Mouse (Mus musculus): ENCODE measurements around the gene St6galnac5. TPM values are rescaled to one million over a fixed set of nuclear protein-coding genes. Genes with fewer than 3 reads are reported as not detected.

The St6galnac5 gene
- polyA plus RNA-seq, 1 experiment from 2014 or later: 0.66 TPM

DNA sequence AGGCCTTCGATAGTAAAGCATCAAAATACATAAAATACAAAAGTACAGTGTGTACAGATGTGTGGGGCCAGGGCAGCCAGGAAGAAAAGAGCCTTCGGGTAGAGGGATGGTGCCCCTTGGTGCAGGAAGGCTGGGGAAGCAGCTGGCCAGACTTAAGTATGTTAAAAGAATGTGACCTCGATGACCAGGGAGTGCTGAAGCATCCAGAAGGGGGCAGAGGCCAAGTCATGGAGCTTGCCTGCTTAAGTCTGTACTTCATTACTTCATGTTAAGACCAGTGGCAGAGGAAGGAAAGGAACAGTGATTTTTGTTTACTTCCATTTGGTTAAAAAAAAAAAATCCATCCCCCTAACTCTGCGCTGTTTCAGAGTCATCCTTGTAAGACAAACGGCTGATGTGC lies 16.1 kb upstream of the St6galnac5 start:
- no peak overlapping the region for H3K4me3 ChIP-seq (replicated peaks; ENCODE audit: low read depth, low read length)
- no peaks in the 10 kb centered on the region for H3K27me3 ChIP-seq (ENCODE audit: insufficient read depth, low read length)
- no peaks in the 10 kb centered on the region for H3K4me1 ChIP-seq (replicated peaks; ENCODE audit: insufficient read depth, low read length)
- H3K27ac ChIP-seq: no peak overlapping the region
- no peaks in the 10 kb centered on the region for H3K36me3 ChIP-seq (ENCODE audit: insufficient read depth, low read length)
- H3K9ac ChIP-seq (ENCODE audit: low read depth, low read length): no peak overlapping the region
- no peaks in the 10 kb centered on the region for H3K9me3 ChIP-seq (replicated peaks; ENCODE audit: low read length)
- 43% methylated on average over 5 of the region's 5 CpGs for WGBS
- ATAC-seq (replicated peaks; ENCODE audit: low FRiP score, low read depth) (no peak), DNase-seq (ENCODE audit: low spot score) (peak; percentile 50)
- H3K4me2 ChIP-seq (ENCODE audit: low read length): no peak overlapping the region
- 0 out of 2 replicates have a peak, but pooled peaks have one; percentile 7 for TF ChIP-seq CTCF (IDR thresholded peaks at IDR 0.05; ENCODE audit: low read depth)

DNA sequence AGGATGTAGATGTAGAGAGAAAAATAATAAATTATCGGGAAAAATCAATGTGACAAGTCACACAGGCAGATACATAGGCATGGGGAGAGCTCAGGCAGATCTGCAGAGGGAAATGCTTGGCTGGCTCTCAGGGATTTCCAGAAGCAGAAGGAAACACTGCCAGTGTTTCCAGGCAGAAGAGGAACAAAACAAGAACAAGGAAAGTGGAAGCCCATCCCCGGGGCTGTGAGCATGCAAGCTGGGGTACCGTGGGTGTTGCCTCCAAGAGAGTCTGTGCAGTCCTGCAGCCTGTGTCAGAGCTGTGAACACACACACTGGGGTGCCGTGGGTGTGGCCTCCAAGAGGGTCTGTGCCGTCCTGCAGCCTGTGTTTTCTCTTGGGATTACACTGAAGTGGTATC lies 11.6 kb upstream of the St6galnac5 start:
- Histone ChIP-seq H3K27ac (no peak overlapping the region), H3K27me3 (ENCODE audit: insufficient read depth, low read length) (no peaks in the 10 kb centered on the region), H3K4me1 (replicated peaks; ENCODE audit: insufficient read depth, low read length) (no peaks in the 10 kb centered on the region), H3K36me3 (ENCODE audit: insufficient read depth, low read length) (no peaks in the 10 kb centered on the region), H3K4me3 (replicated peaks; ENCODE audit: low read depth, low read length) (no peak overlapping the region), H3K9ac (ENCODE audit: low read depth, low read length) (no peak overlapping the region), H3K9me3 (replicated peaks; ENCODE audit: low read length) (no peaks in the 10 kb centered on the region), H3K4me2 (ENCODE audit: low read length) (no peak overlapping the region)
- DNase-seq (ENCODE audit: low spot score) (no peak), ATAC-seq (replicated peaks; ENCODE audit: low FRiP score, low read depth) (no peak)
- WGBS: 67% methylated on average over 5 of the region's 5 CpGs
- TF ChIP-seq CTCF (IDR thresholded peaks at IDR 0.05; ENCODE audit: low read depth): no peak

DNA sequence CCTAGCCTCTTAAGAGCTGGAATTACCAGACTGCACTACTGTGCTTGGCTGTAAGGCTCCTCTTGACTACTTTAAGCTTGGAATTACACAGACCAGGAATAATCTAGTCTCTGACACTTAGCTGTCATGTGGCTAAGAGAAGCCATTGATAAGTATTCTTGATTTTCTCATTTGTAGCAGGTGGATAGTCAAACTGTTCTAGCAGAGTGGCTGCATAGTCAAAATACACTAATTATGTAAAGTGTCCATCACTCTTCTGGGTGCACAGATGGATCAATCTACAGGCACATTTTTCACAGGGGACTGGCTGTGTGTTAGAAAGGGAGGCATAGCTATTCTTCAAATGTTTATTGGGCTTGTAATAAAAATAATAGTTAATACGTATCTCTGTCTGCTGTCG lies 8.7 kb upstream of the St6galnac5 start:
- no peak for TF ChIP-seq CTCF (IDR thresholded peaks at IDR 0.05; ENCODE audit: low read depth)
- H3K9ac ChIP-seq (ENCODE audit: low read depth, low read length): no peak overlapping the region

DNA sequence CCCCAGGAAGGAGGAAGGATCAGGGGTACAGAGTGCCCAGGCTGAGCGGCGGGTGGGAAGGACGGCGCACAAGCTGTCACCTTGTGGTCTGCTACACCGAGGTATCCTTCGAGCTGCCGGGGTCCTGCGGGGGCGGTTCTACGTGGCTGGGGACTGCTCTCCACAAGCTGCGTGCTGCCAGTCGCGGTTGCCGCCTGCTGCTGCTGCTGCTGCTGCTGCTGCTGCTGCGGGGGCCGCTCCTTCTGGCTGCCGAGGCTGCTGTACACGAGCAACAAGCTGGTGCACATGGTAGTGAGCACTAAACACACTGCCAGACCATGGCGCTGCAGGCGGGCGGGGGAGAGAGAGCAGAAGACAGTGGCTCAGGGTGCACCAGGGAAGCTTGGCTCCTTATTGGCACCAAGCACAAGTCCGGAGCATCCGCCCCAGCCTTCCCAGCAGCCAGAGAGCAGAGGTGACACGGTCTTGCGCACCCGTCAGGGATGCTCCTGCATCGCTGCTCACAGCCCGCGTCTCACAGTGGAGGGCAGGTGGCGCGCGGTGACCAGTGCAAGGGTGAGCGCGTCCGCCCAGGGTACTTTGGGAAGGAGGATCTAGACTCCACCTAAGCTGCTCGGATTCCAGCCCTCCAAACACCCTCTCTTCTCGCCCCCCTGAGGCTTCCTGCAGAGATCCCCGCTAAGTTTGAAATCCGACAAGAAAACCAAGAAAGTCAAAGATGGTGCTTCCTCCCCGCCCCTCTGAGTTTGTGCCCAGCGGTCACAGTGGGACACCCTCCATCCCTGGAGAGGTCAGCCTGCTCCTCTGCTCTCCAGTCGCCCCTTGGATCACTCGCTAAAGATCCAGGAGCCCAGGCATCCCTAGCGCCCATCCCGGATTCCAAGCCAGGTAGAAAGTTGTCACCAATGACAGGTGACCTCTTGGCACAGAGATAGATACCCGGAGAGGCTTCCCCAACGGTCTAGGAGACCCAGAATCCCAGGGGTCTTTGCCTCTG lies 770 bp downstream of the St6galnac5 start:
- Histone ChIP-seq H3K27me3 (ENCODE audit: insufficient read depth, low read length) (no peaks in the 10 kb centered on the region), H3K36me3 (ENCODE audit: insufficient read depth, low read length) (no peaks in the 10 kb centered on the region), H3K9ac (ENCODE audit: low read depth, low read length) (peak overlapping the region; percentile 24; the same call in 1 of the 2 replicates), H3K4me3 (replicated peaks; ENCODE audit: low read depth, low read length) (peak overlapping the region; percentile 41), H3K9me3 (replicated peaks; ENCODE audit: low read length) (no peaks in the 10 kb centered on the region), H3K4me2 (ENCODE audit: low read length) (peak overlapping the region; percentile 70), H3K27ac (no peak overlapping the region), H3K4me1 (replicated peaks; ENCODE audit: insufficient read depth, low read length) (peaks cover 12% of the 10 kb centered on the region; the same call in 1 of the 2 replicates)
- WGBS: under 1% methylated on average over 47 of the region's 47 CpGs
- peak; percentile 53 for DNase-seq (ENCODE audit: low spot score)
- TF ChIP-seq CTCF (IDR thresholded peaks at IDR 0.05; ENCODE audit: low read depth): peak; percentile 33
- peak; percentile 66 for ATAC-seq (replicated peaks; ENCODE audit: low FRiP score, low read depth)

More for the DNA sequence above, 8.7 kb upstream of the St6galnac5 start:
- ATAC-seq (replicated peaks; ENCODE audit: low FRiP score, low read depth): no peak
- Histone ChIP-seq H3K4me1 (replicated peaks; ENCODE audit: insufficient read depth, low read length) (no peaks in the 10 kb centered on the region), H3K4me2 (ENCODE audit: low read length) (no peak overlapping the region), H3K36me3 (ENCODE audit: insufficient read depth, low read length) (no peaks in the 10 kb centered on the region), H3K9me3 (replicated peaks; ENCODE audit: low read length) (no peaks in the 10 kb centered on the region), H3K4me3 (replicated peaks; ENCODE audit: low read depth, low read length) (no peak overlapping the region), H3K27me3 (ENCODE audit: insufficient read depth, low read length) (no peaks in the 10 kb centered on the region), H3K27ac (no peak overlapping the region)
- WGBS: 85% methylated on average over 2 of the region's 2 CpGs
- no peak for DNase-seq (ENCODE audit: low spot score)

DNA sequence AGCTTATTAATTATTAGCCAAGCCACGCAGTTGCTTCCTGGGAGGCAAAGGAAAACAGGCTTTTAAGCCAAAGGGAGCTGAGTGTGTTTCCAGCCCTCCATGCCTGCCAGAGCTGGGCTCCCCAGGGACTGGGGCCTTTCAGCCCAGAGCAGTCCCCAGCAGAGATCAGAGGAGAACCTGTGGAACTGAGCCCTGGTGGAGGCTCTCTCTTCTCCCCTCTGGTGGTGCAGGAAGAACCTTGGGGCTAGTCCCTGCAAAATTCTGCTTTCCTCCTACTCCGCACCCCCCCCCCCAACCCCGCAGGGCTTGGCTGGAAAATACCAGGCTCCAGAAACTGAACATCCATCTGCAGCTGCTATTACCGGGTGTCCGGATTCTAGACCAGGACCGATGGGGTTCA lies 1.6 kb downstream of the St6galnac5 start:
- Histone ChIP-seq H3K4me2 (ENCODE audit: low read length) (peak overlapping the region; percentile 70), H3K9ac (ENCODE audit: low read depth, low read length) (no peak overlapping the region)

DNA sequence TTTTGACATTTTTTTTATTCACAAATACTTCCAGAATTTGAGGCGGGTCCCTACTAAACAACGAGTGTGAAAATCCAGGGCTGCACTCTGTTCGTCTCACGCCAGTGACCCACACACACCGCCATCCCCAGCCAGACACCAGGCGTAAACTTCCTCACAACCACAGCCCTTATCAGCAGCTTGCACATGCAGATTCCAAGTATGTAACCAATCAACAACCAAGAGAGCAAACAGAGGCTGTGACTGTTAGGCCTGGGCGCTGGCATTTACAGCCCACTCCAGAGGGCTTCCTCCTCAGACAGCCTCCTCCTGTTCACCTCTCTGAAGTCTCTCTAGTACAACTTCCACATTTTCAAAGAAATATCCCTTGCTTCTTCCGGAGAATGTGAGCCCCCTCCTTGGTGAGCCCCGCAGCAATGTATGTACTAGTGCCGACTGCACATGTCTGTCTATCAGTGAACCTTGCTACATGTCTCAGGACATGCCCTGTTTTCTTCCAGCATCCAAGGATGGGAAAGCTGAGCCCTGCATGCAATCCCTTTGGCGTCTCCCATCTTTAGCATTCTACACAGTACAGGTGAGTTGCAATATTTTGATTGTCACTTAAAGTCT lies 2.5 kb downstream of the St6galnac5 start:
- no peak overlapping the region for H3K4me2 ChIP-seq (ENCODE audit: low read length)
- WGBS: 68% methylated on average over 11 of the region's 11 CpGs
- H3K4me3 ChIP-seq (replicated peaks; ENCODE audit: low read depth, low read length): no peak overlapping the region
- no peak overlapping the region for H3K27ac ChIP-seq
- ATAC-seq (replicated peaks; ENCODE audit: low FRiP score, low read depth) (no peak), DNase-seq (ENCODE audit: low spot score) (no peak)
- no peaks in the 10 kb centered on the region for H3K9me3 ChIP-seq (replicated peaks; ENCODE audit: low read length)
- no peaks in the 10 kb centered on the region for H3K27me3 ChIP-seq (ENCODE audit: insufficient read depth, low read length)
- no peak for TF ChIP-seq CTCF (IDR thresholded peaks at IDR 0.05; ENCODE audit: low read depth)
- no peak overlapping the region for H3K9ac ChIP-seq (ENCODE audit: low read depth, low read length)
- no peaks in the 10 kb centered on the region for H3K36me3 ChIP-seq (ENCODE audit: insufficient read depth, low read length)
- peaks cover 12% of the 10 kb centered on the region; the same call in 1 of the 2 replicates for H3K4me1 ChIP-seq (replicated peaks; ENCODE audit: insufficient read depth, low read length)

More for the DNA sequence above, 1.6 kb downstream of the St6galnac5 start:
- peak; percentile 28; the same call in 1 of the 2 replicates for TF ChIP-seq CTCF (IDR thresholded peaks at IDR 0.05; ENCODE audit: low read depth)
- ATAC-seq (replicated peaks; ENCODE audit: low FRiP score, low read depth): 0 out of 2 replicates have a peak, but pooled peaks have one; percentile 34
- no peaks in the 10 kb centered on the region for H3K27me3 ChIP-seq (ENCODE audit: insufficient read depth, low read length)
- WGBS: 13% methylated on average over 6 of the region's 6 CpGs
- peaks cover 12% of the 10 kb centered on the region; the same call in 1 of the 2 replicates for H3K4me1 ChIP-seq (replicated peaks; ENCODE audit: insufficient read depth, low read length)
- no peak overlapping the region for H3K27ac ChIP-seq
- peak overlapping the region; percentile 41 for H3K4me3 ChIP-seq (replicated peaks; ENCODE audit: low read depth, low read length)
- peak; percentile 51 for DNase-seq (ENCODE audit: low spot score)
- H3K36me3 ChIP-seq (ENCODE audit: insufficient read depth, low read length): no peaks in the 10 kb centered on the region
- no peaks in the 10 kb centered on the region for H3K9me3 ChIP-seq (replicated peaks; ENCODE audit: low read length)
